Mouse (Mus musculus) kidney, postnatal 4 days (tissue): Measurements from ENCODE around the gene Tardbp.

Source experiments
- DNase-seq, 2 experiments: peaks; one replicate each; pipeline ENCODE4 v3.0.0; 2021; ENCODE audit warnings: mixed read lengths in 2 of 2

The Tardbp gene

GRCm38 (mm10) chr4:148638302-148638701, 11.5 kb upstream of the Tardbp start:
- no peak for DNase-seq

- no peak for DNase-seq
Observed at GRCm38 (mm10) chr4:148635309-148635708, 8.5 kb upstream of the Tardbp start.

GRCm38 (mm10) chr4:148633395-148634061, 6.7 kb upstream of the Tardbp start:
- DNase-seq, result no peak

- DNase-seq, result peak in 1 of 2 experiments; percentile 46
Observed at GRCm38 (mm10) chr4:148632013-148632692, 5.3 kb upstream of the Tardbp start.

GRCm38 (mm10) chr4:148627246-148627645, 427 bp upstream of the Tardbp start:
- DNase-seq, result no peak

GRCm38 (mm10) chr4:148625756-148626622, 830 bp downstream of the Tardbp start:
- DNase-seq, result peak; percentile 33 to 53

- no peak for DNase-seq
Observed at GRCm38 (mm10) chr4:148625010-148625409, 1.8 kb downstream of the Tardbp start.

- DNase-seq, result no peak
Observed at GRCm38 (mm10) chr4:148623609-148624008, 3.2 kb downstream of the Tardbp start.

GRCm38 (mm10) chr4:148622485-148622884, 4.3 kb downstream of the Tardbp start:
- DNase-seq, result no peak

- DNase-seq, result no peak
Observed at GRCm38 (mm10) chr4:148620718-148621117, 6.1 kb downstream of the Tardbp start.

GRCm38 (mm10) chr4:148619805-148620204, 7.0 kb downstream of the Tardbp start:
- no peak for DNase-seq

GRCm38 (mm10) chr4:148613738-148614137, 13.1 kb downstream of the Tardbp start:
- no peak for DNase-seq

GRCm38 (mm10) chr4:148612557-148612956, 14.3 kb downstream of the Tardbp start:
- DNase-seq, result no peak

GRCm38 (mm10) chr4:148610631-148611364, 16.0 kb downstream of the Tardbp start:
- DNase-seq, result no peak

GRCm38 (mm10) chr4:148609805-148610204, 17.0 kb downstream of the Tardbp start:
- no peak for DNase-seq

GRCm38 (mm10) chr4:148607758-148608157, 19.1 kb downstream of the Tardbp start:
- peak; percentile 91 to 92 for DNase-seq

- peak; percentile 84 to 85 for DNase-seq
Observed at GRCm38 (mm10) chr4:148604541-148605165, 22.2 kb downstream of the Tardbp start.

GRCm38 (mm10) chr4:148604141-148604540, 22.7 kb downstream of the Tardbp start:
- DNase-seq, result no peak

- no peak for DNase-seq
Observed at GRCm38 (mm10) chr4:148603376-148604139, 23.3 kb downstream of the Tardbp start.

- no peak for DNase-seq
Observed at GRCm38 (mm10) chr4:148602357-148603120, 24.3 kb downstream of the Tardbp start, which contains the start of gene Masp2. Gene Masp2 (plus strand): TSS chr4:148602554.

GRCm38 (mm10) chr4:148601871-148602270, 24.9 kb downstream of the Tardbp start:
- no peak for DNase-seq
